Mouse (Mus musculus): ENCODE measurements at regions not wholly inside any gene's neighbourhood (a gene's known extent, or its start where the extent isn't known, plus 50 kb on each side); places are given as distances from the start of the nearest gene placed in this dataset.

DNA sequence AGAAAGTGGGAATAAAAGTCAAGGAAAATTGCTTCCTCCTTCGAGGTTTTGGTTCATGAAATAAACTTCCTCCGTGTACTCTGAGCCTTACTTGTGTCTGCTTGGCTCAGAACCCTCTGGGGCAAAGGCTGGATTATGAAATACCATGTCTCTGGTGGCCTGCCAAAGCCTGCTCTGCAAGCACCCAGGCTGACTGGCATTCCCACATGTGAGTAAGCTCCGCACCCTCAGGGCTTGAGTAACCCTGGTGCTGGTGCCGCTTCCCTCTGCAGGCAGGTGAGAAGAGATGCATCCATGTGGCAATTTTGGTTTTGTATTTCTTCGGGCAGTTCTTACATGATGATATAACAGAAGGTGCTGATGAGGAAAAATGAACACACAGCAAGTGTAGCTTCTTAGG lies 66.0 kb downstream of the Nr2f2 start:
- TF ChIP-seq CTCF (IDR thresholded peaks at IDR 0.05; ENCODE audit: low read depth) (peak; percentile 23; the same call in 1 of the 2 replicates), EP300 (IDR thresholded peaks at IDR 0.05; ENCODE audit: low read depth) (no peak)
- Histone ChIP-seq H3K4me2 (ENCODE audit: low read depth, low read length) (no peak overlapping the region), H3K9ac (replicated peaks) (no peak overlapping the region), H3K27me3 (ENCODE audit: insufficient read depth, low read length) (no peaks in the 10 kb centered on the region), H3K27ac (ENCODE audit: low read depth) (no peak overlapping the region), H3K4me3 (ENCODE audit: low read depth, low read length) (no peak overlapping the region), H3K9me3 (ENCODE audit: low read length) (no peaks in the 10 kb centered on the region), H3K4me1 (ENCODE audit: insufficient read depth) (no peaks in the 10 kb centered on the region), H3K36me3 (replicated peaks; ENCODE audit: insufficient read depth, low read length) (no peaks in the 10 kb centered on the region)
- DNase-seq (peak; percentile 70), ATAC-seq (peak; percentile 86)
- WGBS (ENCODE audit: insufficient replicate concordance): 53% methylated on average over 5 of the region's 5 CpGs

DNA sequence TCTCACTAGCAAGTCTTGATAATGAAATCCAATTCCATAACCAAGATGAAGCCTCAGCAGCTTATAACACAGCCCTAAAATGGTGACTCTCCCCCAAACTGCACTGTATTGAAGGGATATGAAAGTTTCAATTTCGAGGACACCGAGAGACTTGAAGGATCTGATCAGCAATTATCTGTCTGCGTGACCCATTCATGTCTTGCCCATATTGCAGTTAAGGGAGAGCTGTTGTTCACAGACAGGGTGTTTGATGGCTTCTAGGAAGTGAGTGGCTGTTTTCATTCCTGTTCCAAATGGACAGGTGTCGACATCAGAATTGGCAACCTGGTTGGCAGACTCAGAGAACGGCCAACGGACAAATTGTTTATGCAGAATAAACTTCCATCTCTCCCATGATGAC lies 75.1 kb downstream of the Nr2f2 start:
- WGBS (ENCODE audit: insufficient replicate concordance): 88% methylated on average over 6 of the region's 6 CpGs
- TF ChIP-seq CTCF (IDR thresholded peaks at IDR 0.05; ENCODE audit: low read depth) (no peak), EP300 (IDR thresholded peaks at IDR 0.05; ENCODE audit: low read depth) (no peak)
- no peak overlapping the region for H3K27ac ChIP-seq (ENCODE audit: low read depth)
- no peak for DNase-seq
- no peaks in the 10 kb centered on the region for H3K36me3 ChIP-seq (replicated peaks; ENCODE audit: insufficient read depth, low read length)
- H3K4me2 ChIP-seq (ENCODE audit: low read depth, low read length): no peak overlapping the region
- H3K27me3 ChIP-seq (ENCODE audit: insufficient read depth, low read length): peaks cover 28% of the 10 kb centered on the region
- no peak overlapping the region for H3K4me3 ChIP-seq (ENCODE audit: low read depth, low read length)
- H3K4me1 ChIP-seq (ENCODE audit: insufficient read depth): peaks cover 4% of the 10 kb centered on the region; the same call in 1 of the 2 replicates
- H3K9me3 ChIP-seq (ENCODE audit: low read length): no peaks in the 10 kb centered on the region
- ATAC-seq: no peak
- H3K9ac ChIP-seq (replicated peaks): no peak overlapping the region

DNA sequence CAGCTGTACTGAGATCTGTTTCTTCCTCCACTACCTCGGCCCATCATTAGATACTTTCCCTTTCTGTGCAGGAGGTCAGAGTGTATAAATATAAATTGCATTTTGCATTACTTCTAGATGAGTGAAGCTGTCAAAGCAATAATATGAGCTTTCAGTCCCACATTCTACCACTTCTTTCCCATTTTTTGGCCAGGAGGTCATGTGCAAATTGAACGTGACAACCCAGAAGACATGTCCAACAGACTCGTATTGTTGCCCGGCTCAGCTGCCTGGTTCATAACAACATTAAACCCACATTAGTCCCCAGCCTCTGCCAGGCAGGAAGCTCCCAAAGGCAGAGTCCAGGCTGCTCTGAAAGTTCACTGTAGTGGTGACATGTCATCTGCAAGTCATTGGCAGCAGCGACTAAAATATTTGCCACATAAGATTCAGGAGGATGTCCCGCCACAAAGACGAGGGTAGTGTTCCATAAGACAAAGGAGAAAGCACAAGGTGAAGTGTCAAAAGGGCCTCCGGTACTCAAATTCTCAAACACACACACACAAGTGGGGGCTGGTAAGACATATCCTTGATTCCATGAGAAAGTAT lies 75.7 kb downstream of the Nr2f2 start:
- ATAC-seq (no peak), DNase-seq (no peak)
- 73% methylated on average over 8 of the region's 8 CpGs for WGBS (ENCODE audit: insufficient replicate concordance)
- no peaks in the 10 kb centered on the region for H3K36me3 ChIP-seq (replicated peaks; ENCODE audit: insufficient read depth, low read length)
- H3K4me2 ChIP-seq (ENCODE audit: low read depth, low read length): no peak overlapping the region
- no peak overlapping the region for H3K27ac ChIP-seq (ENCODE audit: low read depth)
- peaks cover 34% of the 10 kb centered on the region for H3K27me3 ChIP-seq (ENCODE audit: insufficient read depth, low read length)
- H3K4me1 ChIP-seq (ENCODE audit: insufficient read depth): peaks cover 4% of the 10 kb centered on the region; the same call in 1 of the 2 replicates
- H3K4me3 ChIP-seq (ENCODE audit: low read depth, low read length): no peak overlapping the region
- TF ChIP-seq EP300 (IDR thresholded peaks at IDR 0.05; ENCODE audit: low read depth) (no peak), CTCF (IDR thresholded peaks at IDR 0.05; ENCODE audit: low read depth) (no peak)
- H3K9me3 ChIP-seq (ENCODE audit: low read length): no peaks in the 10 kb centered on the region
- H3K9ac ChIP-seq (replicated peaks): no peak overlapping the region

DNA sequence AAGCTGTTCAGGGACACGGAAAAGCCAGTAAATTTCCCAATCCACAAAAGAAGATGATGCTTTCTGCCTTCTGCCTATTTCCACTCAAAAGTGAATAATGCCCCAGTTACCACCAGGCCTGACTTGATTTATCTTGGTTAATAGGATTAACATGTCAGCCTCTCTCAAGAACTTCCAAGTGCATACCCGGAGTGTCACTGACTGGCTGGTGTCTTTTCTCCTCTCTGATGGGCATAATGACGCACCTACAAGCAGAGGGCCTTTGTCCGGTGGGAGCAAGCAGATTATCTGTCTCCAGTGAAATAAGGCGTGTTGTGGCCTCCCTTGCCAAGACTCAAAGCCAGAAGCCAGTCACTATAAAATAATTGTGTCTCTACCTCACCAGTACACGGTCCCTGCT lies 76.3 kb downstream of the Nr2f2 start:
- 50% methylated on average over 6 of the region's 6 CpGs for WGBS (ENCODE audit: insufficient replicate concordance)
- H3K4me2 ChIP-seq (ENCODE audit: low read depth, low read length): no peak overlapping the region
- no peaks in the 10 kb centered on the region for H3K9me3 ChIP-seq (ENCODE audit: low read length)
- TF ChIP-seq EP300 (IDR thresholded peaks at IDR 0.05; ENCODE audit: low read depth) (no peak), CTCF (IDR thresholded peaks at IDR 0.05; ENCODE audit: low read depth) (no peak)
- peaks cover 40% of the 10 kb centered on the region for H3K27me3 ChIP-seq (ENCODE audit: insufficient read depth, low read length)
- ATAC-seq (no peak), DNase-seq (no peak)
- H3K27ac ChIP-seq (ENCODE audit: low read depth): no peak overlapping the region
- H3K4me1 ChIP-seq (ENCODE audit: insufficient read depth): peaks cover 4% of the 10 kb centered on the region; the same call in 1 of the 2 replicates
- H3K4me3 ChIP-seq (ENCODE audit: low read depth, low read length): no peak overlapping the region
- H3K9ac ChIP-seq (replicated peaks): no peak overlapping the region
- no peaks in the 10 kb centered on the region for H3K36me3 ChIP-seq (replicated peaks; ENCODE audit: insufficient read depth, low read length)

DNA sequence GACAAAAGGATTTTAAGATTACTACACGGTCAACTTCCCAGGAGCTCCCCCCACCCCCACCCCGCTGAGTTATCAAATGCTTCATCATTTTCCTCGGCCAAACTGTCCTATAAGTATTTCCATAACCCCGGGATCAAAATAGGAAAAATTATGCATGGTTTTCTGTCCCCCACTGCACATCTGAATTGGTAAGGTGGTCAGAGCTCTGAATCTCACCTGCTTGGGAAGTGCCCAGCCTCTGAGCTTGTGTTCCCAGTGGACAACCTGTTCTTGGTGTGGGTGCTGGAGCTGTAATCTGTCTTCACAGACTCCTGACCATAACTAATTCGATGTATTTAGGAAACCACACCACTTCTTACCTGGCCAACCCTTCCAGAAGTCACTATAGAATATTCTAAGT lies 77.9 kb downstream of the Nr2f2 start:
- H3K27ac ChIP-seq (ENCODE audit: low read depth): no peak overlapping the region
- WGBS (ENCODE audit: insufficient replicate concordance): 15% methylated on average over 5 of the region's 5 CpGs
- TF ChIP-seq EP300 (IDR thresholded peaks at IDR 0.05; ENCODE audit: low read depth) (no peak), CTCF (IDR thresholded peaks at IDR 0.05; ENCODE audit: low read depth) (no peak)
- H3K27me3 ChIP-seq (ENCODE audit: insufficient read depth, low read length): peaks cover 50% of the 10 kb centered on the region
- no peak for DNase-seq
- H3K4me2 ChIP-seq (ENCODE audit: low read depth, low read length): no peak overlapping the region
- no peak overlapping the region for H3K4me3 ChIP-seq (ENCODE audit: low read depth, low read length)
- H3K9me3 ChIP-seq (ENCODE audit: low read length): no peaks in the 10 kb centered on the region
- no peaks in the 10 kb centered on the region for H3K36me3 ChIP-seq (replicated peaks; ENCODE audit: insufficient read depth, low read length)
- H3K4me1 ChIP-seq (ENCODE audit: insufficient read depth): peaks cover 4% of the 10 kb centered on the region; the same call in 1 of the 2 replicates
- H3K9ac ChIP-seq (replicated peaks): no peak overlapping the region
- ATAC-seq: no peak

DNA sequence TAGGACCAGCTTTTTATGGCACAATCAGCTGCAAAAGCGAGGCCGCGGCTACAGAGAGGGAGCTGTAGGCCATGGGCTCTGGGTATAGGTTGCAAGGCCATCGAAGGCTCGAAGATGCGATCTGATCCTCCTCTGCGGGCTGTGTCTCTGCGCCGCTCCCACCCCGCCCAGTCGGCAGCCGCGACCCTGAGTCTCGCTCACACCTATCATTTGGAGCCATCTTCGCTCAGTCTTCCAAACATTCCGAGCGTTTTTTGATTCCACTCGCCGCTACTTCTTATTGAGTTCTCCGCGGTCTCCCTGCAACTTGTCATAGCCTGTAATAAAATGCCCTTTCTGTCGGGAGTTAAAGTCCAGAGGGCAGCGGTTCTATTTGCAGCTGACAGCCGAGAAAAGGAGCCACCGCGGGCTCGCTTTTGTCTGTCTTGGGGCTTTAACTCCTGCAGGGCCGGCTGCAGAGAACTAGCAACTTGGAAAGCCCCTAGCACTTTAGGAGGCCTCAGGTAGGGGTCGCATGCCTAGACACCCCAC lies 78.6 kb downstream of the Nr2f2 start:
- Histone ChIP-seq H3K27me3 (ENCODE audit: insufficient read depth, low read length) (peaks cover 53% of the 10 kb centered on the region), H3K4me3 (ENCODE audit: low read depth, low read length) (peak overlapping the region; percentile 23; the same call in 1 of the 2 replicates), H3K9ac (replicated peaks) (no peak overlapping the region), H3K9me3 (ENCODE audit: low read length) (no peaks in the 10 kb centered on the region), H3K4me2 (ENCODE audit: low read depth, low read length) (peak overlapping the region; percentile 55), H3K36me3 (replicated peaks; ENCODE audit: insufficient read depth, low read length) (no peaks in the 10 kb centered on the region), H3K27ac (ENCODE audit: low read depth) (no peak overlapping the region), H3K4me1 (ENCODE audit: insufficient read depth) (peaks cover 4% of the 10 kb centered on the region; the same call in 1 of the 2 replicates)
- ATAC-seq (no peak), DNase-seq (no peak)
- WGBS (ENCODE audit: insufficient replicate concordance): under 1% methylated on average over 29 of the region's 29 CpGs
- no peak for TF ChIP-seq EP300 (IDR thresholded peaks at IDR 0.05; ENCODE audit: low read depth)
